Mouse (Mus musculus): ENCODE data around the gene Ahnak.

- TF ChIP-seq POLR2A (IDR thresholded peaks at IDR 0.05; ENCODE audit: borderline replicate concordance, extremely low read depth, low read depth, low read length) (0 out of 2 replicates have a peak, but pooled peaks have one; percentile 6), CTCF (IDR thresholded peaks at IDR 0.05; ENCODE audit: insufficient read depth, low read length) (no peak)
Observed at GRCm38 (mm10) chr19:9023021-9023778, 34.1 kb downstream of the Ahnak start.

All from lung, adult 2 months (tissue).